Mouse (Mus musculus) retina, embryonic 14.5 days (tissue): ENCODE results near the gene Hlx.

Experiments used
- DNase-seq: peaks from one replicate; pipeline ENCODE4 v3.0.0-alpha.2; 2015; ENCODE audit warnings: low spot score

Gene Hlx

DNA sequence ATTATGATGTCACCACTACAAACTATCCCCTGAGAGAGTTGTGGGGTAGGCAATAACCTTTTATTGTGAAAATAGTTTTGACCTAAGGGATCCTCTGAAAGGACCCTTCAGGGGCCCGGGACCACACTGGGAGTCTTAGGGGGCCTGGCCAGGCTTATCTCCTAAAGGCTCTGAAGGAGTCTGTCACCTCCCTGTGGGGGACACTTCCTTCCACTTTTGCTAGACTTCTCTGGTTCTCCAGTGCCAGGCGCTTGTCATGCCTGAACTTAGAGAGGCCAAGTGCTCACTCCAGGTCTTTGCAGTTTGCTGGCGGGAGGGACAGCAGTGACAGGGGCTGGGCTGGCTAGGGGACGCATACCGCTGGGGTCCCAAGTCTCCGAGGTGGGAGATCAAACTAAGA is 16.3 kb downstream of the Hlx start:
- DNase-seq: no peak

DNA sequence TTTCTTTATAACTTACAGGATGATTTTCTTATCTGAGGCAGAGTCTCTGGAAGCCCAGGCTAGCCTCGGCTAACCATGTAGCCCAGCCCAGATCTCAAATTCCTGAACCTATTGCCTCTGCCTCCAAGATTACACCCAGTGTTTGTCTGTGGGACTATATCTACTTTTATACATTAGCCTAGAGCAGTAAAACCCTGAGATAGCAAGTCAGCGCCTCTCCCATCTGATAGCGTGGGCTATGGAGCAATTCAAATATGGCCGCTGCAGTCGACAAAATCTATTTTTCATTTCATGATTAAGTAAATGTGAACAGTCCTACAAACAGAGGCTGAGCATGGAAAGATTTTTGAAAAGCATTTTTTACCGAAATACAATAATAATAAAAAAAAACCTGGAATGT is 16.7 kb downstream of the Hlx start:
- no peak for DNase-seq

DNA sequence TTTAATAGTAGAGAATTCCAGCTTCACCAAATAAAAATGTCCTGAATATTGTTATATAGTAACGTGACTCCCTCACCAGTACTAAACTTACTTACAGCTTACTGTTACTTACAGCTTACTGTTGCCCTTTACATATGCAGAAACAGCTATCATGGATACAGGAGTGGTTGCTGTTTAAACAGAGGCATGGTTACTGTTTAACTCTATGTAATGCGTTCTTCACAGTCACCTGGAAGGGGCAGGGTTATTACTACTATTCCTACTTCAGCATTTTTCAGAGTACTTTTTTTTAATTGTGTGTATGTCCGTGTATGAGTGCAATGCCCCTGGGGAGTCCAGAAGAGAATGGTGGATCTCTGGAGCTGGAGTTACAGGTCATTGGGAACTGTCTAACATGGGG is 17.9 kb downstream of the Hlx start:
- no peak for DNase-seq

DNA sequence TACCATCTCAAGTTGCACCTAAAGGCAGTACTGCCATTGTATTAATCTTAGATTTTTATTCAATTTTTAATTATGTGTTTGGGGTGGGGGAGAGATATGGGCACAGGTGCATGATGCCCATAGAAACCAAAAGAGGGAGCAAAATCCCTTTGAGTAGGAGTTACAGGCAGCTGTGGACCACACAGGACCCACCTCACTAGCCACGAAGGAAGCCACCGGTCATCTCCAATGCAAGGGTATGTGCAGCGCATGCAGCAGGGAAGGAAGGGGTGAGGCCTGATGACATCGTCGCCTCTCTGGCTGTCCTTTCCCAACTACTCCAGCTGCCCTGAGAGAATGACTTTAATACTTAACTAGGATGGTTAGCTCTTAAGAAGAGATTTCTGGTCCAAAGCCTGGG is 18.7 kb downstream of the Hlx start:
- DNase-seq: no peak

DNA sequence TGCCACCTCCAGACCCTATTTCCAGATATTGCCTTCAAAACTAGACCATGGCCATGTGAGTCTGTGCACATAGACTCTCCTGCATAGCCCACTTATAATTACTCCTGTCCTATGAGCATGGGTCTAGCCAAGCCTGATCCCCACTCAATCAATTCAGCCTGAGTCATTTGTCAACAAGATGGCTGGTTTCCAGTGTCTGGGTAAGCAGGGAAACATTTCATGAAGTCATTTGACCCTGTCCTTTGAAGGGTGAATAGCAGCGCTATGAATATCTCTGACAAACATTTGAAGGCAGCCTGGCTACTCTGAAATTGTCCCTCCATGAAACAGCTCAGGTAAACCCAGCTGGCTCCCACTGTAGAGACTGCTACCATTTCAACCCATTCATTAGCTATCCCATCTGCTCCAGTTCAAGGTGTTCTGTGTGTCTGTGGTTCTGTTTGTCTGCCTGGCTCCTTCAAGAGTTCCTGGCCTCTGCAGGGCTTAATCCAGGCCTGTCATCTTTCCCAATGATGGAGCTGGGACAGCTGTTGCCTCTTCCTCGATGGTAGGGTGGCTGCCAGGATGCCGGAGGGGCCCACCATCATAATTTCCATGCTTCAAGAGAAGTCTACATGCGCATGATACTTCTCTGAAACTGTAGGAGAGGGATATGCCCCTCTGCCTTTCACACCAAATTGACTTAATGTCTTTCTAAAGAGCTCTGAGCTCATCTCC is 24.7 kb downstream of the Hlx start:
- no peak for DNase-seq

DNA sequence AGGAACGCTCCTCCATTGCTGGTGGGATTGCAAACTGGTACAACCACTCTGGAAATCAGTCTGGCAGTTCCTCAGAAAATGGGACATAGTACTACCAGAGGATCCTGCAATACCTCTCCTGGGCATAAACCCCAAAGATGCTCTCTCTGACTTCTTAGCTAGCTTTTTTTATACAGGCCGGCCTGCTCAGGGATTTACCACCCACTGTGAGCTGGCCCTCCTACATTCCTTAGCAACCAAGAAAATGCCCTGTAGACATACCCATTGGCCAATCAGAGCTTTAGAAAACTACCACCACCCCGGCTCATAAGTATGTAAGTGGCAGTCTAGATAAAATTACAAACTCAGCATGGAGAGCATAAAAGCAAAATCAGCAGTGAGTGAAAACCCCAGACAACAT is 27.5 kb downstream of the Hlx start:
- DNase-seq: no peak

DNA sequence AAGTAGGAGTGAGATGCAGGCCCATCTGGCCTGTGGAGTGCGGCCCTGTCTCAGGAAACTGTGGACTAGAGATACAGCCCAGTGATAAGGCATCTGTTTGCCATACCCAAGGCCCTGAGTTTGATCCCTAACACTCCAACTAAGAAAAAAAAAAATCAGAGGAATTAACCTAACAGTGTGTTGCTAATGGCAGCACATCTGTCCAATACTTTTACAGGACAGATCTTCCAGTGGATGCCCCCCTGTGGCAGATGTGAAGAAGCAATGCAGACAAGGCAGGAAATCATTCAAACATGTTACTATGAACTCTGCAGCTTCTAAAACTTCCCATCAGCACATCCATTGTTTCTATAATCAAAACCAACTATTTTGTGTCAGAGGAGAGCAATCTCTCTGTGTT is 33.1 kb downstream of the Hlx start:
- no peak for DNase-seq

- no peak for DNase-seq
Observed at GRCm38 (mm10) chr1:184695451-184695850, 37.0 kb downstream of the Hlx start.

GRCm38 (mm10) chr1:184692204-184692904 is 40.1 kb downstream of the Hlx start:
- DNase-seq: no peak

DNA sequence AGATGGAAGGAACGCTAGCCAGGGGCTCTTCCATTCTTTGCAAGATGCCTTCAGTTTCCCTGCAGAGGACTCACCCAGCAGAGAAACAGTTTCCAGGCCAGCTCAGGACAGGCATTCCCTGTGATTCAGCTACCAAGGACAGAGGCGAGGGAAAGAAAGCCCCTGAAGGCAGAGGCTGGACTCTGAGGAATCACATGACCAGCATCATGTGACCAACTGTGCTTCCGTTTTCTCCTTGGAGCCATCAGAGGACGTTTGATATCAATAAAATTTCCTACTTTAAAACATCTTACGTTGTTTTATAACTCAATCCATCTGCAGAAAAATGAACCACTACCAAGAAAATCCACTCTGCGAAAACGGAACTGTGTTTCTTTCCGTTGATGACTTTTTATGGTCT is 41.2 kb downstream of the Hlx start:
- no peak for DNase-seq

GRCm38 (mm10) chr1:184688026-184688425 is 44.4 kb downstream of the Hlx start:
- no peak for DNase-seq

GRCm38 (mm10) chr1:184687512-184687911 is 44.9 kb downstream of the Hlx start:
- DNase-seq: no peak

GRCm38 (mm10) chr1:184683541-184683940 is 48.9 kb downstream of the Hlx start:
- DNase-seq: no peak

GRCm38 (mm10) chr1:184679416-184679965 is 52.9 kb downstream of the Hlx start:
- peak; percentile 13 for DNase-seq

DNA sequence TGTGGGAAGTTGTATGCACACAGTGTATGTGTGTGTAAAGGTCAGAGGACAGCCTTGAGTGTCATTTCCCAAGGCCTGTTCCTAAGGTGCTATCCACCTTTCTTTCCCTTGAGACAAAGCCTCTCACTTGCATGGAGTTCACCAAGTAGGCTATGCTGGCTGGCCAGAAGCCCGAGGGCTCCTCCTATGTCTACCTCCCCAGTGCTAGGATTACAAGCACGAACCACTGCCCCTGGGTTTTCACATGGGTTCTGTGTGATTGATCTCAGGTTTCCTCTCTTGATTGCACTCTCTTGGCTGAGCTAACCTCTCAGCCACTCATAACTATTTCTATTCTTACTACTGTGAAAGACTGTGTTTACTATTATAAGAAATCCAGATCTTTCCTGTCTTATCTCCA is 54.8 kb downstream of the Hlx start:
- DNase-seq: no peak
